Mouse (Mus musculus) limb, embryonic 15.5 days (tissue): ENCODE data around the gene AU040320. TPM values are rescaled to one million over a fixed set of nuclear protein-coding genes. Genes with fewer than 3 reads are reported as not detected.

Source experiments
- ATAC-seq: fragments of 200-750 bp; cut with Nextera tagmentation; 2 replicates; pipeline ENCODE4 v1.8.0; 2017; ENCODE audit warnings: low read depth, moderate TSS enrichment; ENCODE audit not compliant: insufficient number of reproducible peaks, low FRiP score, low TSS enrichment
- H3K27ac ChIP-seq: fragments of 300-500 bp; sonication (generic); 2 replicates; pipeline ENCODE4 v1.5.1; 2015; ENCODE audit warnings: moderate library complexity, mild to moderate bottlenecking, inconsistent platforms
- H3K27me3 ChIP-seq: fragments of 300-500 bp; sonication (generic); 2 replicates; pipeline ENCODE4 v1.6.1; 2015; ENCODE audit warnings: inconsistent platforms
- H3K36me3 ChIP-seq: fragments of 300-500 bp; sonication (generic); 2 replicates; pipeline ENCODE4 v1.6.1; 2015; ENCODE audit warnings: inconsistent platforms
- H3K4me1 ChIP-seq: fragments of 300-500 bp; sonication (generic); 2 replicates; pipeline ENCODE4 v1.6.1; 2015; ENCODE audit warnings: inconsistent platforms
- H3K4me2 ChIP-seq: fragments of 300-500 bp; sonication (generic); 2 replicates; pipeline ENCODE4 v1.6.1; 2015; ENCODE audit warnings: mild to moderate bottlenecking, inconsistent platforms
- H3K4me3 ChIP-seq: fragments of 300-500 bp; sonication (generic); 2 replicates; pipeline ENCODE4 v1.5.1; 2015; ENCODE audit warnings: mild to moderate bottlenecking, inconsistent platforms
- H3K9ac ChIP-seq: fragments of 300-500 bp; sonication (generic); 2 replicates; pipeline ENCODE4 v1.6.1; 2015; ENCODE audit warnings: inconsistent platforms
- H3K9me3 ChIP-seq: fragments of 300-500 bp; sonication (generic); 2 replicates; pipeline ENCODE4 v1.6.1; 2016; ENCODE audit warnings: inconsistent platforms
- WGBS: fragments of 180-500 bp; shearing (Covaris S2); methylation state at CpG from one replicate; pipeline ENCODE4 v1.1.7; 2015; 5-methylcytosine and 5-hydroxymethylcytosine counted together
- polyA plus RNA-seq: library from polyadenylated mRNA; unstranded; fragments of >200 nt; fragmentation: Nextera tagmentation; extraction: Ambion mirVana; gene quantifications from 2 replicates; pipeline ENCODE4 v1.2.1, GENCODE M21; 2015

Gene AU040320
- polyA plus RNA-seq, 1 experiment from 2014 or later: 19.0 TPM

GRCm38 (mm10) chr4:126805741-126806140, 52.4 kb downstream of the AU040320 start:
- no peaks in the 10 kb centered on the region for H3K27me3 ChIP-seq
- H3K4me2 ChIP-seq: no peak overlapping the region
- peaks cover 4% of the 10 kb centered on the region; the same call in 1 of the 2 replicates for H3K4me1 ChIP-seq
- H3K9ac ChIP-seq: no peak overlapping the region
- 64% methylated on average over 4 of the region's 4 CpGs for WGBS
- H3K4me3 ChIP-seq: no peak overlapping the region
- H3K36me3 ChIP-seq: peaks cover 13% of the 10 kb centered on the region
- ATAC-seq: no peak
- no peaks in the 10 kb centered on the region for H3K9me3 ChIP-seq
- H3K27ac ChIP-seq: no peak overlapping the region

GRCm38 (mm10) chr4:126806692-126807427, 53.5 kb downstream of the AU040320 start:
- no peak for ATAC-seq
- Histone ChIP-seq H3K9ac (no peak overlapping the region), H3K4me1 (peaks cover 4% of the 10 kb centered on the region; the same call in 1 of the 2 replicates), H3K4me2 (no peak overlapping the region), H3K27me3 (no peaks in the 10 kb centered on the region), H3K36me3 (peaks cover 16% of the 10 kb centered on the region), H3K4me3 (no peak overlapping the region), H3K27ac (no peak overlapping the region), H3K9me3 (no peaks in the 10 kb centered on the region)
- 81% methylated on average over 7 of the region's 7 CpGs for WGBS

- H3K4me1 ChIP-seq: 0 out of 2 replicates have a peak, but pooled peaks cover 2% of the 10 kb centered on the region
- H3K4me2 ChIP-seq: no peak overlapping the region
- no peak overlapping the region for H3K4me3 ChIP-seq
- H3K9me3 ChIP-seq: no peaks in the 10 kb centered on the region
- no peak for ATAC-seq
- H3K27me3 ChIP-seq: no peaks in the 10 kb centered on the region
- H3K36me3 ChIP-seq: peaks cover 19% of the 10 kb centered on the region
- H3K27ac ChIP-seq: no peak overlapping the region
- no peak overlapping the region for H3K9ac ChIP-seq
- WGBS: 90% methylated on average over 3 of the region's 3 CpGs
Measured at GRCm38 (mm10) chr4:126810566-126810965, 57.2 kb downstream of the AU040320 start.

GRCm38 (mm10) chr4:126813212-126813611, 59.9 kb downstream of the AU040320 start:
- H3K36me3 ChIP-seq: peaks cover 35% of the 10 kb centered on the region
- H3K27me3 ChIP-seq: no peaks in the 10 kb centered on the region
- no peak for ATAC-seq
- H3K9me3 ChIP-seq: no peaks in the 10 kb centered on the region
- WGBS: 69% methylated on average over 5 of the region's 5 CpGs
- H3K4me3 ChIP-seq: no peak overlapping the region
- no peak overlapping the region for H3K27ac ChIP-seq
- no peak overlapping the region for H3K9ac ChIP-seq
- no peak overlapping the region for H3K4me2 ChIP-seq
- H3K4me1 ChIP-seq: 0 out of 2 replicates have a peak, but pooled peaks cover 2% of the 10 kb centered on the region

- 72% methylated on average over 5 of the region's 5 CpGs for WGBS
Measured at GRCm38 (mm10) chr4:126814854-126815253, 61.5 kb downstream of the AU040320 start.

GRCm38 (mm10) chr4:126822891-126823882, 69.8 kb downstream of the AU040320 start:
- H3K36me3 ChIP-seq: peaks cover 16% of the 10 kb centered on the region
- no peaks in the 10 kb centered on the region for H3K27me3 ChIP-seq
- 70% methylated on average over 9 of the region's 9 CpGs for WGBS
- no peak overlapping the region for H3K4me2 ChIP-seq
- no peak overlapping the region for H3K9ac ChIP-seq
- no peaks in the 10 kb centered on the region for H3K4me1 ChIP-seq
- no peaks in the 10 kb centered on the region for H3K9me3 ChIP-seq
- H3K4me3 ChIP-seq: no peak overlapping the region
- no peak overlapping the region for H3K27ac ChIP-seq
- ATAC-seq: no peak

More at GRCm38 (mm10) chr4:126814854-126815253, 61.5 kb downstream of the AU040320 start:
- Histone ChIP-seq H3K4me1 (0 out of 2 replicates have a peak, but pooled peaks cover 2% of the 10 kb centered on the region), H3K4me3 (no peak overlapping the region), H3K36me3 (peaks cover 37% of the 10 kb centered on the region), H3K9ac (no peak overlapping the region), H3K27me3 (no peaks in the 10 kb centered on the region), H3K4me2 (no peak overlapping the region), H3K27ac (no peak overlapping the region), H3K9me3 (no peaks in the 10 kb centered on the region)
- ATAC-seq: no peak

- Histone ChIP-seq H3K9me3 (no peaks in the 10 kb centered on the region), H3K4me1 (no peaks in the 10 kb centered on the region), H3K4me2 (no peak overlapping the region), H3K27me3 (no peaks in the 10 kb centered on the region), H3K27ac (no peak overlapping the region), H3K9ac (no peak overlapping the region), H3K36me3 (peaks cover 19% of the 10 kb centered on the region), H3K4me3 (no peak overlapping the region)
- no peak for ATAC-seq
- whole genome bisulfite sequencing: 87% methylated on average over 5 of the region's 5 CpGs
Measured at GRCm38 (mm10) chr4:126823917-126824316, 70.6 kb downstream of the AU040320 start.

GRCm38 (mm10) chr4:126831122-126831521, 77.8 kb downstream of the AU040320 start:
- Histone ChIP-seq H3K4me1 (no peaks in the 10 kb centered on the region), H3K36me3 (peaks cover 46% of the 10 kb centered on the region), H3K4me3 (no peak overlapping the region), H3K27ac (no peak overlapping the region), H3K4me2 (no peak overlapping the region), H3K9me3 (no peaks in the 10 kb centered on the region), H3K27me3 (no peaks in the 10 kb centered on the region), H3K9ac (no peak overlapping the region)
- WGBS: 97% methylated on average over 5 of the region's 5 CpGs
- no peak for ATAC-seq

GRCm38 (mm10) chr4:126838799-126839198, 85.5 kb downstream of the AU040320 start:
- ATAC-seq: no peak
- peaks cover 77% of the 10 kb centered on the region for H3K36me3 ChIP-seq
- H3K4me3 ChIP-seq: no peak overlapping the region
- no peak overlapping the region for H3K4me2 ChIP-seq
- H3K9me3 ChIP-seq: no peaks in the 10 kb centered on the region
- H3K27me3 ChIP-seq: no peaks in the 10 kb centered on the region
- H3K4me1 ChIP-seq: 0 out of 2 replicates have a peak, but pooled peaks cover 2% of the 10 kb centered on the region
- no peak overlapping the region for H3K27ac ChIP-seq
- no peak overlapping the region for H3K9ac ChIP-seq
- 85% methylated on average over 7 of the region's 7 CpGs for WGBS

- no peak overlapping the region for H3K9ac ChIP-seq
- 18% methylated on average over 7 of the region's 7 CpGs for WGBS
- H3K27me3 ChIP-seq: no peaks in the 10 kb centered on the region
- peaks cover 74% of the 10 kb centered on the region for H3K36me3 ChIP-seq
- no peak overlapping the region for H3K4me2 ChIP-seq
- H3K4me1 ChIP-seq: 0 out of 2 replicates have a peak, but pooled peaks cover 2% of the 10 kb centered on the region
- no peak overlapping the region for H3K4me3 ChIP-seq
- H3K9me3 ChIP-seq: no peaks in the 10 kb centered on the region
- ATAC-seq: no peak
- no peak overlapping the region for H3K27ac ChIP-seq
Measured at GRCm38 (mm10) chr4:126839873-126840272, 86.5 kb downstream of the AU040320 start.

- Histone ChIP-seq H3K9me3 (no peaks in the 10 kb centered on the region), H3K27ac (no peak overlapping the region), H3K9ac (no peak overlapping the region), H3K36me3 (peaks cover 64% of the 10 kb centered on the region), H3K4me2 (no peak overlapping the region), H3K27me3 (no peaks in the 10 kb centered on the region), H3K4me3 (no peak overlapping the region), H3K4me1 (0 out of 2 replicates have a peak, but pooled peaks cover 2% of the 10 kb centered on the region)
- WGBS: 87% methylated on average over 15 of the region's 15 CpGs
- ATAC-seq: no peak
Measured at GRCm38 (mm10) chr4:126840996-126841560, 87.7 kb downstream of the AU040320 start.
